Mouse (Mus musculus) heart, embryonic 16.5 days (tissue): ENCODE results near the gene Dazap2. TPM values are rescaled to one million over a fixed set of nuclear protein-coding genes. Genes with fewer than 3 reads are reported as not detected.

Source experiments
- ATAC-seq: fragments of 200-750 bp; cut with Nextera tagmentation; replicated peaks from 2 replicates; pipeline ENCODE4 v1.8.0; 2017; ENCODE audit warnings: moderate number of reproducible peaks; ENCODE audit not compliant: insufficient read depth, low FRiP score; ENCODE audit errors: extremely low read depth
- H3K27ac ChIP-seq: fragments of 300-500 bp; sonication (generic); 2 replicates; pipeline ENCODE4 v1.5.1; 2014; ENCODE audit warnings: mild to moderate bottlenecking, low read length, control low read depth, moderate library complexity
- H3K27me3 ChIP-seq: fragments of 300-500 bp; sonication (generic); 2 replicates; pipeline ENCODE4 v1.6.1; 2014; ENCODE audit warnings: low read length, mixed read lengths; ENCODE audit not compliant: control insufficient read depth, insufficient read depth
- H3K36me3 ChIP-seq: fragments of 300-500 bp; sonication (generic); 2 replicates; pipeline ENCODE4 v1.6.1; 2014; ENCODE audit not compliant: control insufficient read depth, insufficient read depth
- H3K4me1 ChIP-seq: fragments of 300-500 bp; sonication (generic); 2 replicates; pipeline ENCODE4 v1.6.1; 2014; ENCODE audit warnings: low read length, mixed read lengths; ENCODE audit not compliant: control insufficient read depth, insufficient read depth
- H3K4me2 ChIP-seq: fragments of 300-500 bp; sonication (generic); 2 replicates; pipeline ENCODE4 v1.6.1; 2014; ENCODE audit warnings: low read depth, mild to moderate bottlenecking, control low read depth, low read length
- H3K4me3 ChIP-seq: fragments of 300-500 bp; sonication (generic); 2 replicates; pipeline ENCODE4 v1.5.1; 2014; ENCODE audit warnings: mild to moderate bottlenecking, control low read depth, low read length
- H3K9ac ChIP-seq: fragments of 300-500 bp; sonication (generic); 2 replicates; pipeline ENCODE4 v1.6.1; 2014; ENCODE audit warnings: low read length, control low read depth
- H3K9me3 ChIP-seq: fragments of 300-500 bp; sonication (generic); replicated peaks from 2 replicates; pipeline ENCODE4 v1.6.1; 2016; ENCODE audit warnings: low read length; ENCODE audit not compliant: control insufficient read depth
- WGBS: fragments of 180-500 bp; shearing (Covaris S2); extraction: QIAGEN DNeasy Blood & Tissue Kit; methylation state at CpG from one replicate; pipeline ENCODE4 v1.1.7; 2014; 5-methylcytosine and 5-hydroxymethylcytosine counted together
- polyA plus RNA-seq: library from polyadenylated mRNA; unstranded; fragments of >200 nt; fragmentation: Nextera tagmentation; extraction: Ambion mirVana; gene quantifications from 2 replicates; pipeline ENCODE4 v1.2.1, GENCODE M21; 2015

The Dazap2 gene
- polyA plus RNA-seq, 1 experiment from 2014 or later: 247 TPM

- ATAC-seq: no peak
- no peaks in the 10 kb centered on the region for H3K4me1 ChIP-seq
- no peaks in the 10 kb centered on the region for H3K9me3 ChIP-seq
- H3K4me3 ChIP-seq: no peak overlapping the region
- H3K9ac ChIP-seq: no peak overlapping the region
- no peaks in the 10 kb centered on the region for H3K36me3 ChIP-seq
- H3K4me2 ChIP-seq: no peak overlapping the region
- no peaks in the 10 kb centered on the region for H3K27me3 ChIP-seq
- 86% methylated on average over 5 of the region's 5 CpGs for WGBS
- H3K27ac ChIP-seq: no peak overlapping the region
Observed at GRCm38 (mm10) chr15:100660805-100661204, 45.7 kb downstream of the Dazap2 start.

DNA sequence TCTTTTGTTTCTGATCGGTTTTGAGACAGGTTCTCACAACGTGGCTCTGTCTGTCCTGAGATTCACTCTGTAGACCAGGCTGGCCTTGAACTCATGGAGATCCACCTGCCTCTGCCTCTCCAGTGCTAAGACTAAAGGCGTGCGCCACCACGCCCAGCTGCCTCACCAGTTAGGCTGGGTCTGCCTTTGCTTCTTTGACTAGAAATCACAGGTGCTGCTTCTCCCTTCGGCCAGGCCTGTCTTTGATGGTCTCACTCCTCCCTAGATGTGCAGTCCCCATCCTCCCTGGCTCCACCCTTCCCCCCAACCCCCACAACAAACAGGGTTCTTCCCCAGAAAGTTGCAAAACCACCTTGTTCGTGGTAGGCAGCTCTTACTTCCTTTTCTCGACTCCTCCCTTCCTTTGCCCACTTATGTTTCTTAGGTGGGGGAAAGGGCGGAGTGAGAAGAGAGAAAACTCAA is 49.7 kb downstream of the Dazap2 start:
- H3K4me2 ChIP-seq: no peak overlapping the region
- H3K27me3 ChIP-seq: no peaks in the 10 kb centered on the region
- 71% methylated on average over 9 of the region's 9 CpGs for WGBS
- H3K9me3 ChIP-seq: no peaks in the 10 kb centered on the region
- no peaks in the 10 kb centered on the region for H3K36me3 ChIP-seq
- peaks cover 8% of the 10 kb centered on the region; the same call in 1 of the 2 replicates for H3K4me1 ChIP-seq
- no peak for ATAC-seq
- H3K9ac ChIP-seq: no peak overlapping the region
- H3K4me3 ChIP-seq: no peak overlapping the region
- no peak overlapping the region for H3K27ac ChIP-seq

DNA sequence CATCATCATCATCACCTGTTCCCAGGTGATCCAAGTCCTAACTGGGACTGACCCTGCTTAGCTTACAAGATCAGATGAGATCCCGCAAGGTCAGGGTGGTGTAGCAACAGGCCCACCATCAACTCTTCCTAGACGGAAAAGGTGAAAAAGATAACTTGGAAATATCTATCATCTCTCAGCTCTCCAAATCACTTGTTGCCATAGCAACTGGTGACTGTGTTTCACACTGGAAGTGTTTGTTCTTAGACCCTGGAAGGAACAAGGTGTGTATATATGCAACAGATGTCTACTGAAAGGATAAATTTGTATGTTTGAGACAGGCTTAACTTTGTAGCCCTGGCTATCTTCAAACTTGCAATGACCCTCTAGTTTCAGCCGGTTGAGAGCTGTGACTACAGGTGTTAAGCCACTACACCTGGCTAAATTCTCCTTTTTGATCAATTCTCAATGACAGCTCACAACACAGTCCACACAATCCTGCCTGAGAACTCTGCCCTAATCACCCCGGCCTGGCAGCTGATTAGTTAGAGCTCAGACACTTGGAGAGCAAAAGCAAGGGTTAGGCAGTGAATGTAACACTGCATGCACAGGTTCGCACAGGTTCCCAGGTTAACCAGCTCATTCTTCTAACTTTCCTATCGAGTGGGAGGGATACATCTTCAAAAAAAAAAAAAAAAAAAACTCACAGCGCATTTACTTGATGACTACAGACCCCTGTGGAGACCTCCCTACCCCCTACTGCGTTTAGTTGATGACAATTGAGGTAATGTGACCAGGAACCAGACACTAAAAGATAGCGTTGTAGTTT is 50.5 kb downstream of the Dazap2 start:
- ATAC-seq: no peak
- no peaks in the 10 kb centered on the region for H3K36me3 ChIP-seq
- peaks cover 8% of the 10 kb centered on the region; the same call in 1 of the 2 replicates for H3K4me1 ChIP-seq
- H3K9me3 ChIP-seq: no peaks in the 10 kb centered on the region
- H3K4me2 ChIP-seq: no peak overlapping the region
- WGBS: 34% methylated on average over 9 of the region's 9 CpGs
- H3K9ac ChIP-seq: no peak overlapping the region
- no peak overlapping the region for H3K4me3 ChIP-seq
- H3K27ac ChIP-seq: no peak overlapping the region
- no peaks in the 10 kb centered on the region for H3K27me3 ChIP-seq

DNA sequence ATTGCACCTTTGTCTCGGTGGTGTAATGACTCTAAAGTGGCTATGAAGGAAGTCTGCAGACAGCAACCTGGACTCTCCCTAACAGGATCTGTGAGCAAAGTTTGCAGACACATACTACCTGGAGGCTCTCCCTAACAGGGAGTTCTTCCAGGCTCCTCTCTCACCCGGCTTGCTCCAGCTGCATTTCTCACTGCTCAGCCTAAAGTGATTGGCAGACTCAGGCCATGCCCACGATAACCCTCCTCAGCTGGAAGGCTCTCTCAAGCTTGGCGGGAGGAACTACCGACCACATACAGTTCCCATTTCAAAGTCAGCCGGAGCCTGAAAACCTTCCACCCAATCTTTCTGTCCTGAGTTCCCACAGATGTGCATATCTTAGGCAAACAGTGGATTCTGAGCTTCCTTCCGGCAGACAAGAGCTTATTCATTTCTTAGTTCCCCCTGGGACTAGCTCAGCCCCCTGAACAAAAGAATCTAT is 51.1 kb downstream of the Dazap2 start:
- Histone ChIP-seq H3K9me3 (no peaks in the 10 kb centered on the region), H3K4me2 (peak overlapping the region; percentile 29), H3K27ac (peak overlapping the region; percentile 38), H3K27me3 (no peaks in the 10 kb centered on the region), H3K36me3 (no peaks in the 10 kb centered on the region), H3K9ac (0 out of 2 replicates have a peak overlapping the region, but pooled peaks have one; percentile 3), H3K4me1 (peaks cover 8% of the 10 kb centered on the region; the same call in 1 of the 2 replicates), H3K4me3 (no peak overlapping the region)
- peak; percentile 46; the same call in 1 of the 2 replicates for ATAC-seq
- WGBS: 4% methylated on average over 7 of the region's 7 CpGs

DNA sequence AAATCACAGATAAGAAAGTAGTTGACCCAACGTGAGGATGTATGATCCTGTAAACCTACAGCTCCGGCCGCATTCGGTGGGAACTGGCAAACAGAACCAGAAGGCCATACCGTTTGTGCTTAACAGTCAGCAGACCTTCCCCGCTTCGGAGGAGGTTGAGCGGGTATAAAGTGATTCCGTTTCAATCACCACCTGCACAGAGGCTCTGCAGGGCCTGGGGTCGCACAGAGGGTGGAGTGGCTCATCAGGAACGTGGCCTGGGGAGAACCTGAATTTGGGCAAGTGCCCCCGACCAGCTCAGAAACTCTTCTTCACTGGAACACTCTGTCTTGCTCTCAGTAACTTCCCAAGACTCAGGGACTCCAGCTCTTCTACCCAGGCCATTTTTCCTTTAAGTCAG is 51.7 kb downstream of the Dazap2 start:
- H3K9ac ChIP-seq: peak overlapping the region; percentile 11; the same call in 1 of the 2 replicates

GRCm38 (mm10) chr15:100667420-100667819 is 52.3 kb downstream of the Dazap2 start:
- Histone ChIP-seq H3K9ac (peak overlapping the region; percentile 11; the same call in 1 of the 2 replicates), H3K27ac (peak overlapping the region; percentile 66)

More for the DNA sequence above, 51.7 kb downstream of the Dazap2 start:
- no peaks in the 10 kb centered on the region for H3K36me3 ChIP-seq
- H3K9me3 ChIP-seq: no peaks in the 10 kb centered on the region
- WGBS: 20% methylated on average over 12 of the region's 12 CpGs
- peak overlapping the region; percentile 66 for H3K27ac ChIP-seq
- no peak for ATAC-seq
- peaks cover 8% of the 10 kb centered on the region; the same call in 1 of the 2 replicates for H3K4me1 ChIP-seq
- H3K4me3 ChIP-seq: peak overlapping the region; percentile 17; the same call in 1 of the 2 replicates
- no peaks in the 10 kb centered on the region for H3K27me3 ChIP-seq
- peak overlapping the region; percentile 29 for H3K4me2 ChIP-seq

DNA sequence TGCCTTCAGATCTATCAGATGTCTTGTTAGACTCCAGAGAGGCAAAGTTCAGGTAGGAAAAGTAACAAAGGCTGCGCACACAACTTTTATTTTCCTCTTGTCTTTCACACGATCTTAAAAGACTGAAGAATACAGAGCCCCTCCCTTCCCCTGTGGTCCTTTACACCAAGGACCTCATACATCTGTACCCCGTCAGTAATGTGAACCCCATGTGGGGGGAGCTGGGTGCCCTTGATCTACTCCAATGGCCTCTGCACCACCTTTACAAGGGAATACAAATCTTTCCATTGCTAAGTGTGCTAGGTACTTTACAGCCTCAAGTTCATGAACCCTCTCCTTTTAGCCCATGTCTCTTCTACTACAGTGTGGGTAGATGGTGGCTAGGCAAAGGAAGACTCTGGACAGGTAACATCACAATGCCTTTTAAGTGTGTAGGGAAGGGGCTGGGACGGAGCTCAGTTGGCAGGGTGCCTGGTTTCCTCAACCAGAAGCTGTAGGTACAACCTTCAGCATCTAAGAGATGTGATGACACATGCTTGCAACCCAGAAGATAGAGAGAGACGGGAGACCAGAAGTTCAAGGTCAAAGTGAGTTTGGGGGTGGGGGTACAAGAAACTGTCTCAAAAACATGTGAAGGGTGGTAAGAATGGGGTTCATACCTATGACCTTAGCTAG is 52.9 kb downstream of the Dazap2 start:
- Histone ChIP-seq H3K4me3 (peak overlapping the region; percentile 1), H3K9ac (no peak overlapping the region), H3K4me1 (peaks cover 8% of the 10 kb centered on the region; the same call in 1 of the 2 replicates), H3K36me3 (no peaks in the 10 kb centered on the region), H3K9me3 (no peaks in the 10 kb centered on the region), H3K27me3 (no peaks in the 10 kb centered on the region), H3K4me2 (peak overlapping the region; percentile 22), H3K27ac (no peak overlapping the region)
- WGBS: 67% methylated on average over 5 of the region's 5 CpGs
- no peak for ATAC-seq

More at GRCm38 (mm10) chr15:100667420-100667819, 52.3 kb downstream of the Dazap2 start:
- 48% methylated on average over 6 of the region's 6 CpGs for WGBS
- ATAC-seq: no peak
- H3K36me3 ChIP-seq: no peaks in the 10 kb centered on the region
- peak overlapping the region; percentile 29 for H3K4me2 ChIP-seq
- H3K4me1 ChIP-seq: peaks cover 8% of the 10 kb centered on the region; the same call in 1 of the 2 replicates
- H3K27me3 ChIP-seq: no peaks in the 10 kb centered on the region
- no peaks in the 10 kb centered on the region for H3K9me3 ChIP-seq
- peak overlapping the region; percentile 17; the same call in 1 of the 2 replicates for H3K4me3 ChIP-seq

- H3K4me1 ChIP-seq: peaks cover 18% of the 10 kb centered on the region
- H3K9ac ChIP-seq: no peak within 1 kb of the TSS
- 80% methylated on average over 20 of the region's 20 CpGs for WGBS
- H3K9me3 ChIP-seq: no peaks in the 10 kb centered on the region
- H3K4me2 ChIP-seq: peak within 1 kb of the TSS; percentile 22
- H3K4me3 ChIP-seq: peak within 1 kb of the TSS; percentile 37
- H3K27ac ChIP-seq: no peak within 1 kb of the TSS
- ATAC-seq: 0 out of 2 replicates have a peak, but pooled peaks have one; percentile 9
- no peaks in the 10 kb centered on the region for H3K27me3 ChIP-seq
- no peaks in the 10 kb centered on the region for H3K36me3 ChIP-seq
Observed at GRCm38 (mm10) chr15:100669337-100669736, 54.2 kb downstream of the Dazap2 start, which contains the start of gene Bin2. TSS of gene Bin2 (minus strand) at chr15:100669553.
